Mouse (Mus musculus): Measurements from ENCODE around the gene Cylc1. TPM values are rescaled to one million over a fixed set of nuclear protein-coding genes. Genes with fewer than 3 reads are reported as not detected.

The Cylc1 gene
- total RNA-seq (2021): not detected

DNA sequence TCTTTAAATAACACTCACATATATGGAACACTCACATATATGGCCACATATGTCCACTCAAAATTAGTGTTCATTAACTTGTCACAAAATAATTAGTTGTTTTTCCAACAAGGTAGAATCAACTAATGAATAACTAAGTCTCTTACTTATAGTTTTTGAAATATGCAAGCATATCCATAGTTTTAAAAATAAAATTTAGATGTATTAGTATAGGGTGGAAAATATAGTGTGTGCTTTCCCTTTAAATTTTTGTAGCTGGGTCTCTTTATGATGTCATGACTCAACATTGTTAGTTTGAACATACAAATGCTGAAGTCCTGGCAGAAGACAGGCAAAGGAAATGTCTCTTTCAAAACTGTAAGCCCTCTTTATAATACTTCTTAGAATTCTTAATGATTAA, at the start of gene Cylc1:
Gene Cylc1, plus strand, starts transcription at position 301 of the 400 bp plus-strand sequence.
- DNase-seq: no peak

GRCm38 (mm10) chrX:111078680-111079079, 31.5 kb upstream of the Cylc1 start:
- no peak for DNase-seq

DNA sequence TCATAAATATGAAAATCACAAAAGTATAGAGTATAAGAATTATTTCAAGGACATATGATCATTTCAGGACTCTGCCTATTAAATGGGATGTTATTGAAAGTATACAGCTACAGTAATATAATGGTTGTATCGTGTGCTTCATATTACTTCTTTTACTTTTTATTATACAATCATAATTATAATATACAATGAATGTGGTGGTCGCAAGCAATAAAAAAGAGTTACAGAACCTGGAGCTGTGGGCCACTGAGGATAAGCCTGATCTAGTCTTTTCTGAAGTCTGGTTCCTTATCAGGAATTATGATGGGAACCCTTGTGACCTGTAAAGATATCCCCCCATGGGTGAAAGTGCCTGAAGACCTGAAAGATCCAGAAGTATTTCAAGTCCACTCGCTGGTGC, 57.8 kb downstream of the Cylc1 start, which contains the start of gene Gm10112:
Gene Gm10112, plus strand, starts transcription at position 301 of the 400 bp plus-strand sequence.
- DNase-seq: no peak

Other genes with a start within 250 kb of the Cylc1 start
- not detected for gene Gm10112, start 57.9 kb downstream of the Cylc1 start, total RNA-seq (2021)

Data from heart, postnatal 4 days (tissue).